Mouse (Mus musculus) neural tube, embryonic 14.5 days (tissue): ENCODE results near the gene Ift22. TPM values are rescaled to one million over a fixed set of nuclear protein-coding genes. Genes with fewer than 3 reads are reported as not detected.

Source experiments
- ATAC-seq: fragments of 200-750 bp; cut with Nextera tagmentation; 2 replicates; pipeline ENCODE4 v1.8.0; 2017; ENCODE audit warnings: low read depth, mild to moderate bottlenecking, moderate TSS enrichment, moderate library complexity
- H3K27ac ChIP-seq: fragments of 300-500 bp; sonication (generic); 2 replicates; pipeline ENCODE4 v1.5.1; 2014; ENCODE audit warnings: low read depth, mild to moderate bottlenecking, control low read depth, low read length, moderate library complexity, mixed read lengths
- H3K27me3 ChIP-seq: fragments of 300-500 bp; sonication (generic); 2 replicates; pipeline ENCODE4 v1.6.1; 2014; ENCODE audit warnings: low read length; ENCODE audit not compliant: control insufficient read depth, insufficient read depth
- H3K36me3 ChIP-seq: fragments of 300-500 bp; sonication (generic); 2 replicates; pipeline ENCODE4 v1.6.1; 2014; ENCODE audit warnings: low read length, mixed read lengths; ENCODE audit not compliant: control insufficient read depth, insufficient read depth
- H3K4me1 ChIP-seq: fragments of 300-500 bp; sonication (generic); 2 replicates; pipeline ENCODE4 v1.6.1; 2014; ENCODE audit warnings: low read length; ENCODE audit not compliant: control insufficient read depth, insufficient read depth
- H3K4me2 ChIP-seq: fragments of 300-500 bp; sonication (generic); 2 replicates; pipeline ENCODE4 v1.6.1; 2014; ENCODE audit warnings: mild to moderate bottlenecking, low read depth, low read length, control low read depth
- H3K4me3 ChIP-seq: fragments of 300-500 bp; sonication (generic); 2 replicates; pipeline ENCODE4 v1.5.1; 2014; ENCODE audit warnings: low read depth, low read length, control low read depth, mixed read lengths
- H3K9ac ChIP-seq: fragments of 300-500 bp; sonication (generic); replicated peaks from 2 replicates; pipeline ENCODE4 v1.6.1; 2014; ENCODE audit warnings: low read depth, mild to moderate bottlenecking, control low read depth, low read length, mixed read lengths
- H3K9me3 ChIP-seq: fragments of 300-500 bp; sonication (generic); 2 replicates; pipeline ENCODE4 v1.6.1; 2016; ENCODE audit warnings: low read length; ENCODE audit not compliant: control insufficient read depth
- WGBS: fragments of 180-500 bp; shearing (Covaris S2); extraction: QIAGEN DNeasy Blood & Tissue Kit; methylation state at CpG from one replicate; pipeline ENCODE4 v1.1.7; 2014; 5-methylcytosine and 5-hydroxymethylcytosine counted together
- polyA plus RNA-seq: library from polyadenylated mRNA; unstranded; fragments of >200 nt; fragmentation: Nextera tagmentation; extraction: Ambion mirVana; gene quantifications from 2 replicates; pipeline ENCODE4 v1.2.1, GENCODE M21; 2014

Gene Ift22
- polyA plus RNA-seq, 1 experiment from 2014 or later: 119 TPM

GRCm38 (mm10) chr5:136962501-136962900 is 54.6 kb downstream of the Ift22 start:
- Histone ChIP-seq H3K9ac (peak overlapping the region; percentile 67), H3K4me3 (peak overlapping the region; percentile 66), H3K4me2 (peak overlapping the region; percentile 74), H3K27me3 (no peaks in the 10 kb centered on the region), H3K27ac (peak overlapping the region; percentile 86), H3K4me1 (peaks cover 5% of the 10 kb centered on the region; the same call in 1 of the 2 replicates), H3K36me3 (peaks cover 29% of the 10 kb centered on the region), H3K9me3 (no peaks in the 10 kb centered on the region)
- peak; percentile 73 for ATAC-seq
- under 1% methylated on average over 10 of the region's 10 CpGs for WGBS

GRCm38 (mm10) chr5:136962966-136963540 is 55.1 kb downstream of the Ift22 start:
- Histone ChIP-seq H3K36me3 (peaks cover 29% of the 10 kb centered on the region), H3K27ac (peak overlapping the region; percentile 86; the same call in 1 of the 2 replicates), H3K9me3 (no peaks in the 10 kb centered on the region), H3K4me1 (peaks cover 5% of the 10 kb centered on the region; the same call in 1 of the 2 replicates), H3K4me3 (peak overlapping the region; percentile 66), H3K4me2 (peak overlapping the region; percentile 74), H3K27me3 (no peaks in the 10 kb centered on the region), H3K9ac (peak overlapping the region; percentile 67; the same call in 1 of the 2 replicates)
- ATAC-seq: no peak
- 78% methylated on average over 8 of the region's 8 CpGs for WGBS

Other genes starting within 250 kb of the Ift22 start
- gene Myl10, start 215.0 kb upstream of the Ift22 start, polyA plus RNA-seq: not detected in 2 replicates
- gene Col26a1, start 24.9 kb upstream of the Ift22 start, polyA plus RNA-seq: 12.6 and 22.7 TPM in 2 replicates
- gene Fis1, start 45.1 kb downstream of the Ift22 start, polyA plus RNA-seq: 409 and 414 TPM in 2 replicates
- 0.12 and 0.39 TPM in 2 replicates for gene Cldn15, start 58.5 kb downstream of the Ift22 start, polyA plus RNA-seq
- gene Plod3, start 78.9 kb downstream of the Ift22 start, polyA plus RNA-seq: 30.5 and 34.5 TPM in 2 replicates
- gene Znhit1, start 79.9 kb downstream of the Ift22 start, polyA plus RNA-seq: 115 and 138 TPM in 2 replicates
- gene Vgf, start 118.2 kb downstream of the Ift22 start, polyA plus RNA-seq: 5.6 TPM in 2 replicates
- 175 and 176 TPM in 2 replicates for gene Ap1s1, start 138.0 kb downstream of the Ift22 start, polyA plus RNA-seq
- gene Serpine1, start 164.1 kb downstream of the Ift22 start, polyA plus RNA-seq: 0.30 and 0.44 TPM in 2 replicates
- gene Trim56, start 208.1 kb downstream of the Ift22 start, polyA plus RNA-seq: 2.1 and 3.0 TPM in 2 replicates
- not detected in 2 replicates for gene Muc3, start 241.2 kb downstream of the Ift22 start, polyA plus RNA-seq